Mouse (Mus musculus): ENCODE data around the gene Pde8a.
A peak's percentile ranks its signal among the peaks of the same experiment; 100 is the strongest.
"Not testable (repeated sequence)": the region's sequence is repeated elsewhere in the genome, so short reads cannot be mapped to it uniquely, and the experiment has no call there.

Gene Pde8a

DNA sequence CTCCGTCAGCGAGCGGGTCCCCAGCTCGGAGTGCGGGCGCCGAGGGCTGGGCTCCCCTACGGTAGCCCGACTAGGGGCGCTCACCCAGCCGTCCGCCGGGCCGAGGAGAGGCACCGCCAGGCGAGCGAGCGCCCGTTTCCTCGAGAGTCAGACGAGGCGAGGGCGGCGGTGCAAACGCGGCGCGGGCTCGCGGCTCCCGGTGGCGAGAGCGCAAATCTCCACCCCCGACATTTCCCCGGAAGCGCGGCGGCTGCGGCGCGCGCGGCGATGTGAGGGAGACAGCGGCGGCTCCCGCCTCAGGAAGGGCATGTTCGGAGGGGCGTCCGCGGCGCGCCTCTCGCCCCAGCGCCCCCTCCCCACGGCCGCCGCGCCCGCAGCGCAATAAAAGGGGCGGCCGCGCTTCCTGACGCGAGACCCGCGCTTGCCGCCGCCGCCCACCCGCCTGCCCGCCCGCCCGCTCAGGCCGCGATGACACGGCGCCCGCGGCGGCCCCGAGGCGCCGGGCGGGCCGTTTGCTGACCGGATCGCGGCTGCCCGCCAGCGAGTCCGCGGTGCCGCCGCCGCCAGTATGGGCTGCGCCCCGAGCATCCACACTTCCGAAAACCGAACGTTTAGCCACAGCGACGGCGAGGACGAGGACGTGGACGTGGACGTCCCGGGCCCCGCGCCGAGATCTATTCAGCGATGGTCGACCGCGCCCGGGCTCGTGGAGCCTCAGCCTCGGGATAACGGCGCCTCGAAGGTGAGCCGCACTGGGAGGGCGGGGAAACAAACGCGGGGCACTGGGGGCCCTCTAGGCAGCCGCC is at the start of gene Pde8a:
Pde8a (plus strand) TSS at position 250 of the 806 bp plus-strand sequence.
- peak; percentile 21 for DNase-seq

DNA sequence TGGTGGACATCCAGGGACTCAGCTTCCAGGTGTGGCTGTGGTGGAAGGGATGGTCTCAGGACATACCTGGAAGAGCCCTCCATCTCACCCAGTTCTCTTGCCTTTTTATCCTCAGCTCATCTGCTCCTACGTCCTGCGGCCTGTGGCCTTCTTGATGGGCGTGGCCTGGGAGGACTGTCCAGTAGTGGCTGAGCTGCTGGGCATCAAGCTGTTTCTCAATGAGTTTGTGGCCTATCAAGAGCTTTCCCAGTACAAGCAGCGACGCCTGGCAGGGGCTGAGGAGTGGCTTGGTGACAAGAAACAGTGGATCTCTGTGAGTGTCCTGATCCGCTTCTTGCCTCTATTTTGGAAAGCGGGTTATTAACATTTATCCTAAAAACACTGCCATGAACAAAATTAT is 49.0 kb upstream of the Pde8a start:
- DNase-seq, result no peak

DNA sequence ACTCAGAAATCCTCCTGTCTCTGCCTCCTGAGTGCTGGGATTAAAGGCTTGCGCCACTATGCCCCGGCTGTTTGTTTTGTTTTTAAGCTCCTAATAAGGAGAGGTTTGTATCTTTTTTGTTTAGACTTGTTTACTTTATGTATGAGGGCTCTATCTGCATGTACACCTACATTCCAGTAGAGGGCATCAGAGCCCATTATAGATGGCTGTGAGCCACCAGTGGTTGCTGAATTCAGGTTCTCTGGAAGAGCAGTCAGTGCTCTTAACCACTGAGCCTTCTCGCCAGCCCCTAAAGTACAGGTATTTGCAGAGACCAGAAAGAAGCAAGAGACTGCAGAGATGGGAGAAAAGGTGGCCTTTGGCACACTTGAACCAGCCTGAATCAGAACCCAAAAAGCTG is 46.3 kb upstream of the Pde8a start:
- peak; percentile 65 for DNase-seq

DNA sequence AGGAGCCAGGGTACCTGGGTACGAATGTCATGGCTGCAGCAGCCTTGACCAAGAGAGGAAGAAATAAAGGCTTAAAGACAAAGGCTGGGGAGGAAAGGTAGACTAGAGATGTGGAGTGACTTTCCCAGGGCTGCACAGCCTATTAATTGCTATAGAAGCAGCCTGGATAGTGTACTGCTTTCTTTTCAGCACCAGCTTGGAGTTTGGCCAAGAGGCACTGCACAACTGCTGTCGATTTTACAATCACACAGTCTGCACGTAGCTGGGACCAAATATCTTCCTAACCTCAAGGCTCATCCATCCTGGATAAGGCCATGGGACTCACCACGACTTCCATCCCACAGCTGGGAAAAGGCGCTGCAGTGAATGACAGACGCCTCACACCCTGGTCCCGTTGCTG is 44.0 kb upstream of the Pde8a start:
- DNase-seq, result no peak

DNA sequence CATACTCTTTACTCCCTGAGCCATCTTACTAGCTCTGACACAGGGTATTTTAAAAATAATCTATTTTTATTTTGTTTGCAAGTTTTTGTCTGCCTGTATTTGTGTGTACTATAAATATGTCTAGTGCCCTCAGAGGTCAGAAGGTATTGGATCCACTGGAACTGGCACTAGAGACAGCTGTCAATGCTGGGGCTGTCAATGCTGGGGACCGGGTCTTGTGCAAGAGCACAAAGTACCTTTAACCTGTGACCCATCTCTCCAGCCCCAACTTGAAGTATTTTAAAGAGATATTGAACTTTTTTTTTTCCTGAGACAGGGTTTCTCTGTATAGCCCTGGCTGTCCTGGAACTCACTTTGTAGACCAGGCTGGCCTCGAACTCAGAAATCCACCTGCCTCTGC is 39.5 kb upstream of the Pde8a start:
- DNase-seq, result no peak

DNA sequence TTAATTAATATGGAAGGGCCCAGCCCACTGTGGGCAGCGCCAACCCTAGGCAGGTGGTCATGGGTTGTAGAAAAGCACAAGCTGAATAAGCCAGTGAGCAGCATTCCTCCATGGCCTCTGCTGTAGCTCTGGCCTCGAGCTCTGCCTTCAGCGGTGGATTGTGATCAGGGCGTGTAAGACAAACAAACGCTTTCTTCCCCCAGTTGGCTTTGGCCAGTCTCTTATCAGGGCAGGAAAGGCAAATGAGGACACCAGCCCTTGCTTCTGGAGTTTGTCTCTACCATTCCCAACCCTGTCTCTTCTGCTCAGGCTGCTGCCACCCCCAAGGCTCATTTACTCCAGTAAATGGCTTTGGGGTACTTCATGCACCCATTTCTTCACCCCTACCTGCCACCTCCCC is 38.7 kb upstream of the Pde8a start:
- no peak for DNase-seq

DNA sequence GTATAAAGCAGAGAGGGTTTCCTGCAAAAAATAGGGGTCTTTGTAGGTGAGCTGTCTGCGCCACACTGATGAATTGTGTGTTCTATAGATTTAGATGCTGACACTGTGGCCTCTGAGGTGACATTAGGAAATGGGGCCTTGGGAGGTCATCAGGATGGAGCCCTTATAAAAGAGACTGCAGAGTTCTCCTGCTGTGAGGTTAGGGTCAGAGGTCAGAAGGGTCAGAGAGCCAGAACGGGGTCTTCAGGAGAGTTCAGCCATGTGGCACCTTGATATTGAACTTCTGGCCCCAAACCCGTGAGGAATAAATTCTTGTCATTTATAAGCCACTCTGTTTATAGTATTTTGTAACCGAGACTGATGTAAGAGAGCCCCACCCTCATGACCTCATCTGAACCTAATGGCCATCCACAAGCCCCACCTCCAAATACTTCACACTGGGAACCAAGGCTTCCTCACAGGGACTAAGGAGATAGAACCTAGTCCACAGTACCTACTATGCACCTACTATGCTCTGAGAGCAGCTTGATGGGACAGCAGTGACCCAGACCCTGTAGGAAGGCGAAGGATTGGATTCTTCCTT is 37.1 kb upstream of the Pde8a start:
- peak; percentile 74 for DNase-seq

DNA sequence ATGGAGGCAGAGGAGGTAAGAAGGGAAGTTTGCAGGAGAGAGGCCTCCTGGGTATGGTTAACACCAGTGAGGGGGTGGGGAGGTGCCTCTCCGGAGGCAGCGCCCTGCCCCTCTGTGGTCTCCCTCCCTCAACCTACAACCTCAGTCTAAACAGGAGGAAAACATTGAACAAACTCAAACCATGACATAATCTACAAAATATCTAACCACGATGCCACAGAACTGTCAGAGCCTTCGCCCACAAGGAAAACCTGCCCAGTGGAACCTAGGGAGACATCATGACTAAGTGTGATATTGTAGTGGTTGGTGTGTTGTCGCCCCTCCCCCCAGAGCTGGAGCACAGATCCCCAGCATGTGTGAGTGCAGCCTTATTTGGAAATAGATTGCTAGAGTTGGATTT is 33.9 kb upstream of the Pde8a start:
- DNase-seq, result peak; percentile 28

DNA sequence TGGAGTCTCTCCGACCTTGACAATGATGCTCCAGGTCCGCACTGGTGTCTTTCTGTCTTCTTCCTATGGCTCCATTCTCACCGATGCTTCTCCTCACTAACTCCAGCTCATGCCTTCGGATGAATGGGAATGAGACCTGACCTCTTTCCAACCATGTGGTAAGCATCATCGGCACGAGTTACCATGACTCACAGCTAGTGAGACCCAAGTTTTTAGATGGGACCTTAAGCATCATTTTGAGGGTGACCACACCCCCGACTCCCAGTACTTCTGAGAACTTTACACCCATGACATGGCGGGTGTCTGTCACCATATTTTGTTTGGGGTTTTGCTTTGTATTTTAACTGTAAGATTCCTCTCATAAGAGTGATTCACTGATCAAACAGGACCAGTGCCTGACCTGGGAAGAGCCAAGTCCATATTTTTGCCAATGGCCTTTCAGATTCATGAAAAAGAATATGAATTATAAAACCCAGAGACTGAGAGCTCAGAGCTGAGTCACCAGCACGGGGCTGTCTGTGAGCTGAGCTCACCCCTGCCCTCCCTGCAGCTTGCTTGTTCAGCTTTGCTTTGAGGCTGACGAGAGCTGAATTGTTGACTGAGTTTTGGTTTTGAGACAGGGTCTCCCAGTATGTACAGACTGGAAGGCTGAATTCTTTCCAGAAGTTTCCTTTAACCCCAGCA is 30.8 kb upstream of the Pde8a start:
- DNase-seq, result peak; percentile 47

DNA sequence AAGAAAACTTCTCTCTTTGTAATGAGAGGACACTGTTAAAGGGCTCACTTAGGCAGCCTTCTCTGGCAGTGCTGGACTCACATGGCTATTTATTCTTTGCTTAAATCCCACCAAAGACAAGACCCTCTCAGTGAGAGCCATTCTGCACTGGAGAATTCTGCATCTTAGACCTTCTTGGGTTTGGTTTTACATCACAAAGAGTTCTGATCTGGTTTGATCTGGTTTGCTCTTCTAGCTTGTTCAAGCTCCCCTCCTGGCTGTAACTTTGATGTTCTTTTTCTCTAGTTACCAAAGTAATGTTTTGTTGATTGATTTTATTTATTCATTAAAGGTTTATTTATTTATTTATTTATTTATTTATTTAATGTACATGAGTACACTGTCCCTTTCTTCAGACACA is 30.2 kb upstream of the Pde8a start:
- no peak for DNase-seq

DNA sequence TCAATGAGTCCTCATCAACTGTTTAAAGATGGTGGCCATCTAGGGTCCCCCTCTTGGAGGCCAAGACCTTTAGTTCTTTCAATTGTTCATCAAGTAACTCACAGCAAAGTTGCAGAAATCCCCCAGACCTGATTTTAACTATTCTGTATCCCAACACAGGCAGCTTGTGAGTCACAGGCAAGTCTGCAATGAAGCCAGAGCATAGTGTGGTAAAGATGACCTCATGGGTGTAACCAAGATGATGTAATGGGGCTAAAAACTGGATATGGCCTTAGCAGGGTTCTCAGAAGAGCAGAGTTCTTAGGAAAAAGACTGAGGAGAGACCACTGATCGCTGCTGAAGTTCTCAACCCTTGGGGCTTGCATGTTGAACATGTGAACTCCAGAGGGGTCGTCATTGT is 29.3 kb upstream of the Pde8a start:
- DNase-seq, result no peak

DNA sequence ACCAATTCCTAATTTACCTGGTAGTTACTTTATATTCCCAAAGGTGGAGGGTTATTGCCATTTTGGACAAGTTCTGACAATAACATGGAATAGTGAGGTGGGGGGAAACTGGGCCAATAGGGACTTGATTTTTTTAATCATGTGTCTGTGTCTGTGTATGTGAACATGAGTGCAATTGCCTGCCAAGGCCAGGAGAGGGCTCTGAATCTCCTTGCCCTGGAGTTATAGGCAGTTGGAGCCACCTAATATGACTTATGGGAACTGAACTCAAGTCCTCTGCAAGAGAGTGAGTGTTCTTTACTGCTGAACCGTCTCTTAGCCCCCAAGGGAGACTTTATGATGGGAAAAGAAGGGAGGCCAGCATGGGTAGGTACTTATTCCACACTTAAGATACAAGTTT is 28.7 kb upstream of the Pde8a start:
- no peak for DNase-seq

DNA sequence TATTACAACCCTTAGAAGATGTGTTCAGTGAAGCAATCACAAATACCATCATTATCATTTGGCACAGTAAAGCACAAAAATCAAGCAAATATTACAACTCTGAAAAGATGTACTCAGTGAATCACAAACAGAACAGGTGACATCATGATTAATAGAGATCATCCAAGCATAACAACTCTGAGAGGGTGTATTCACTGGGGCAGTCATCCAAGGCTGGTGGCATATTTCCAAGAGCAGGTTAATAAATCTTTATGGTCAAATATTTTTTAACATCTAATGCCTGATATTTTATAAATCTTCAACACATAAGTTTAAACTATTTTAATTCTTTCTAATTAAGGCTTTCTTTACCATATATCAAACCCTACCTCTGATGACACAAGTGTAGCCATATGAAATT is 27.4 kb upstream of the Pde8a start:
- DNase-seq, result not testable (repeated sequence)

DNA sequence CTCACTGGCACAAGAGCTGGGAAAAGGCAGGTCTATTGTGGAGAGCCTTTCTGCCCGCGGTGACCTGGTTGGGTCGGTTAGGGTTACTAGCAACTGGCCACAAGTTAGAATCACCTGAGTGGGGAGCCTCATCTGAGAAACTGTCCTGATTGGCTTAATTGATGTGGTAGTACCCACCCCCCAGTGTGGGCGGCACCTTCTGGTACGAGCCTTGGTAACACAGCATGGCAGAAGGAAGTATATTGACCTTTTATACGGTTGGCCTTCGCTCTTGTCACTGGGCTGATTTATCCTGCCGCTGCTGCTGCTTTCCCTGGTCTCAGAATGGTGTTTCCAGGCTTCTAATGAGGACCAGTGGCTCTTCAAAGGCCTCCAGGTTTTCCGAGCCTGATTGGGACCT is 24.2 kb upstream of the Pde8a start:
- no peak for DNase-seq

DNA sequence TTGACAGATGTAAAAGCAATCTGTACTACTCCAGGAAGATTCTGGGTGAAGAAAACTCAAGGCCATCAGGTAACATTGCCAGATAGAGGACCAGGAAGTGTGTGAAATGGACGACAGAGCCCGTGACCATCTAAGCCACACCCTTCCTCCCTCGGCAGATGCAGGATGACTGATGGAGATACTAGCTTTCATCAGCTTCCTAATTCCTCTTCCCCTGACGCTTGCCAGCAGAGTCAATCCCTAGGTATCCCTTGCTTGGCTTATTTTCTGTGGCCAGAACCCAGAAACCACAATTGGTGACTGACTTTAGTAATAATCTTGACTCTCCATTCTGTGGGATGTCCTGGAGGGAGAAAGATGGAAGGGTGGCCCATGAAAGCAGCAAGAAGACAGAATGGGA is 17.9 kb upstream of the Pde8a start:
- no peak for DNase-seq

DNA sequence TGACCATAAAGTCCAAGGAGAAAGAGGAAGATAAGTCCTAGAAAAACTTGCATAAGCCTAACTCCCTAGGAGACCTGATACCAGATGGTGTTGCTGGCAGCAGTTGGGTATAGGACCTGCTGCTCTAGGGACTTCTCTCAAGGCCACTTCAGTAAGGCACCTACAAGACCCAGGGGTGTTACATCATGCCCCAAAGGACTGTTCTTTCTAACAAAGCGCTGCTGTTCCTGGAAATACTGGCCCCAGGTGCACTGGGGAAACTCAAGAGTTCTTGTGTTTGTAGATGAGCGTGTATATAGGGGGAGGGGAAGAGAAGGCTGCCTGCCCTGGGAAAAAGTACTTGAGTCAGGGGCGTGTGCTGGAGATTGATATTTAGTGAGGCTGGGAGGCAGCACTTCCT is 16.6 kb upstream of the Pde8a start:
- DNase-seq, result peak; percentile 34

DNA sequence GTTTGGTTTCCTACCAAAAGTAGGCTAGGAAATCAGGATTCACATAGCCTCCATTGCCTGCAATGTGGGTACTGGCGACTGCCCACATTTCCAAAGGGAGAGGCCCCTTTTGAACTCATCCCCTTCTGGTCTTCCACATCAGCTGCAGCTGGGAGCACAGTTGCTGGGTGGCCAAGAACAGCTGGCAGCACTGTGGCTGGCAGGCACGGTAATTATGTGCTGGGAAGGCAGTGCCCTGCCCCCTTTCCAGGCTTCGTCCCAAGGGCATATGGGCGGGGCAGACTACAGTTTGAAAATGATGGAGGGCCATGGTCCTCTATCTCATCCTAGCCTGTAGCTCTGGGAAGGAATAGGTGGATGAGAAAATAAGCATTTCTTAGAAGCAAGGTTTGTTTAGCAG is 14.9 kb upstream of the Pde8a start:
- peak; percentile 44 for DNase-seq

DNA sequence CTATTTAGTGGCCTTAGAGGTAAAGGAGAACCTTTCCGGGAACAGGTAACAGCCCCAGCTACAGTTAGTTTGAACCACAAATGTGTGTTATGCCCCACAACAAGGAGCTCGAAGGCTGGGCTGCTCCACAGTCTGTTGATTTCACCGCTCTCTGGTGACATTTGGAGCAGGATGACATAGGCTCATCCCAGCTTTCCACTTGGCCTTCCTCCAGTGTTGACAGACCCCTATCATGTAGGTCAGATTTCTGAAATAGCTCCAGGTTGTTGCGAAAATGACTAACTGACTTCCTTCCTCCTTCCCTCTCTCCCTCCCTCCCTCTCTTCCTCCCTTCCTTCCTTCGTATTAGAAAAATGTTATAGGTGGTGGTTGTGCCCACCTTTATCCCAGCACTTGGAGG is 14.3 kb upstream of the Pde8a start:
- DNase-seq, result peak; percentile 67

DNA sequence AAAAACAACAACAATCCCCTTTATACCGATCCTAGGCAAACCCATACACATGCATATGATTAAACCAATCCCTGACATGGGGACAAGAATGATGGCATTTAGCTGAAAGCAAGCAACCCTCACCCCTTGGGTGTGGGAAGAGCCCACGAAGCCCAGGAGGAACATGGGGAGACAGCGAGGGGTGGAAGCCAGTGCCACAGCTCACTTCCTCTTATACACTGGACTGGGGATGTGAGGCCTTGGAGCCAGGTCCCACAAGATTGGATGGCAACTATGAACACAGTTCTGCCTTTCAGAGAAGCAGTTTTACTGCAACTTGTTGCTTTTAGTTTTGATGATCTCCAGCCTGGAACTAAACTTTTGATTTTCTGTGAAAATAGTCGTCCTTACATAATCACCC is 13.6 kb upstream of the Pde8a start:
- DNase-seq, result no peak

DNA sequence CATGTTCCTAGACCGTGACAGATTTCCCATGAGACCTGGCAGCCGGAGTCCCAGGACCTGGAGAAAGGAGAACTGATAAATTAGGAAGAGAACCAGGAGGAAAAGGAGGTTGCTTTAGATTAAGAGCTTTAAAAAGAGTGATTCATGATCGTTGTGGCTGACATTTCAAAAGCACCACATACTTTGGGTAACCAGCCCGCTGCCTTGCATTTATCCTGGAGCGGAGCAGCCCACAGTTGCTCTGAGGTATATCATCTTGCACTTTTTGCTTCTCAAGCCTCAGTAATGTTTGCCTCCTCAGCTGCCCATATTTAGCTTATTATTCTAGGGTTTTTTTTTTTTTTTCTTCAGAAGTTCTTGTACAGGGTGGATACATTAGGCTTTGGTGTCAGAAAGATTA is 11.0 kb upstream of the Pde8a start:
- DNase-seq, result no peak

DNA sequence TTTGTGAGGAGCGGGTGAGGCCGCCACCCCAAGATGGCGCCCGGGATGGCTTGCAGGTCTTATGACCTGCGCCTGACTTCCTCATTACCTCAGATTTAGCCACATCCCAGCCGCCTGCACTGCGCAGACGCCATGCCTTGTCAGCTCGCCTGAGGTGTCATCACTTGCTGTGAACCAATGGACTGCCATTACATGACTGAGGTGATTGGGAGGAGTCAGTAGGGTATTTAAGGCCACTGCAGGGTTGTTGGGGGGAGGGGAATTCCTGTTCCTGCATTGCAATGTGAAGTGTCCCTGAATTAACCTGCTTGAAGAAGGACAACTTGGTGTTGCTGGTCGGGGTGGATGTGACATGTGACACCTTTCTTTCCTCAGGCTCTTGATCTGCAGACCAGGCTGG is 9.8 kb upstream of the Pde8a start:
- DNase-seq, result not testable (repeated sequence)

DNA sequence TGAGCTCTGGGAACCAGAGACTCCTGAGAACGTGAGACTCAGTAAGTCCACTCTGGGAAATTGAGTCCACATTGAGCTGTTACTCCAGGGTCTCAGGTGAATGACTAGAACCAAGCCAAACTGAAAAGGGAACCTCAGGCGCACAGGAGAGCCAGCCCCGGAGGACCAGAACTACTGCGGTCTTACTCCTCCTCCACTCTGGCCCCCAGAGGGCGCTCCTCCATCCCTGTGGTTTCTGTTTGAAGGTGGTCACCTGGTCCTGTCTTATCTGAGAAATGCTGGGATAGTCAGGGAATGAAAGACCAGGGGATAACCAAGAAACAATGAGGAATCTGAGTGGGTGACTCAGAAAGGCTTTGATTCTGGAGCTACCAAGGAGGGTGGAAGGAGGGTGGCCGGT is 4.5 kb upstream of the Pde8a start:
- peak; percentile 86 for DNase-seq

DNA sequence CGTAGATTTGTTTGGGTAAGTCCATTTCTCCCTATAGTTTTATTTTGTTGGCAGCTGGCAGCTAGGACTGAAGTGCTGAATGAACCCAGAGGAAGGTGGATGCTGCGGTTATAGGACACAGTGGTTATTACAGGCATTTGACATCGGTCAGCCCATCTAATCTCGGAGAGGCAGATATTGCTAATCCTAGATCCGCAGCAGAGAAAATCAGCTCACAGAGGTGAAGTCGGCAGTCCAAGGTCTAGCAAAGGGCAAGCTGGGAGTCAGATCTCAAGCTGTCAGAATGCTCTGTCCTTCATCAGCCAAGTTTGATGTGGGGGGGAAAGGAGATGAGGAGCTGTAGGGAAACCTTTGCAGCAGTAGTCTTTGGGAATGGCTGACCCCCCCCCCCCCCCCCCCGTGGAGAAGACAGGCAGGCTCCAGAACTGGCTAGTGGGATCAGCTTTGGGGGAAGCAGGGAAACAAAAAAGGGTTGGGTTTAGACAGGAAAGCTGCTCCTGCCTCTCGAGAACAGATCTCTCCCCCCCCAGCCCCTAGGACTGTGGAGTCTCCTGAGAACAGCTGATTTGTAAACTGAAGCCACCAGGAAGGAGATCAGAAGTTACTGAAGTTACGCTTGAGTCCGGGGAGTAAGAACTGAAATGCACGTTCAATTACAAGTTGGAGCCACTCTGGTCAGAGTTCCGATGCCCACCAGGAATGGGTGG is 3.3 kb upstream of the Pde8a start:
- DNase-seq, result no peak

DNA sequence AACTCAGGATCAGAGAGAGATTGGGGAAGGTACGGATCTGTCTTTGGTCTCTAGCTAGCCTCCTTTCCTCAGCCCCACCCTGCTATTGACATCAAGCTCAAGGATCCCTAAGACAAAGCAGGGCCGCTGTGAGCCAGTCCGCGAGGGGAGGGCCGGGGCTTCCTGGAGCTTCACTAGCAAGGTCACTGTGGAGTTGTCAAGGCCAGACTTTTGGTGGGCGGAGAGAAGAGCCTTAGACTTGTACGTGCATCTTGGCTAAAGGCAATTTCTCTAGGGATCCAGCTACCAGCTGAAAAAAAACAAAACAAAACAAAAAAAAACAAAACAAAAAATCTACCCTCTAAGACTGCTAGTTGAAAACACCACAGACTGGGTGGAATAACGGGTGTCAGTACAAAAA is 1.6 kb upstream of the Pde8a start:
- DNase-seq, result peak; percentile 22

Data from lung, postnatal 36 days (tissue).